Mouse (Mus musculus) neural tube, embryonic 13.5 days (tissue): ENCODE results near the gene Defb23. TPM values are rescaled to one million over a fixed set of nuclear protein-coding genes. Genes with fewer than 3 reads are reported as not detected.

Experiments
- ATAC-seq: fragments of 200-750 bp; cut with Nextera tagmentation; 2 replicates; pipeline ENCODE4 v1.8.0; 2017; ENCODE audit warnings: low read depth, mild to moderate bottlenecking, moderate TSS enrichment, moderate library complexity
- H3K27ac ChIP-seq: fragments of 300-500 bp; sonication (generic); replicated peaks from 2 replicates; pipeline ENCODE4 v1.5.1; 2015; ENCODE audit warnings: moderate library complexity, mild to moderate bottlenecking, inconsistent platforms
- H3K27me3 ChIP-seq: fragments of 300-500 bp; sonication (generic); 2 replicates; pipeline ENCODE4 v1.6.1; 2015; ENCODE audit warnings: mild to moderate bottlenecking, inconsistent platforms
- H3K36me3 ChIP-seq: fragments of 300-500 bp; sonication (generic); 2 replicates; pipeline ENCODE4 v1.6.1; 2015; ENCODE audit warnings: mild to moderate bottlenecking, inconsistent platforms
- H3K4me1 ChIP-seq: fragments of 300-500 bp; sonication (generic); replicated peaks from 2 replicates; pipeline ENCODE4 v1.6.1; 2015; ENCODE audit warnings: inconsistent platforms
- H3K4me2 ChIP-seq: fragments of 300-500 bp; sonication (generic); 2 replicates; pipeline ENCODE4 v1.6.1; 2015; ENCODE audit warnings: inconsistent platforms, mild to moderate bottlenecking, moderate library complexity
- H3K4me3 ChIP-seq: fragments of 300-500 bp; sonication (generic); 2 replicates; pipeline ENCODE4 v1.5.1; 2015; ENCODE audit warnings: mild to moderate bottlenecking, inconsistent platforms
- H3K9ac ChIP-seq: fragments of 300-500 bp; sonication (generic); 2 replicates; pipeline ENCODE4 v1.6.1; 2015; ENCODE audit warnings: moderate library complexity, mild to moderate bottlenecking, inconsistent platforms
- H3K9me3 ChIP-seq: fragments of 300-500 bp; sonication (generic); 2 replicates; pipeline ENCODE4 v1.6.1; 2016; ENCODE audit warnings: inconsistent platforms
- WGBS: fragments of 180-500 bp; shearing (Covaris S2); methylation state at CpG from one replicate; pipeline ENCODE4 v1.1.7; 2015; 5-methylcytosine and 5-hydroxymethylcytosine counted together
- polyA plus RNA-seq: library from polyadenylated mRNA; unstranded; fragments of >200 nt; fragmentation: Nextera tagmentation; extraction: Ambion mirVana; gene quantifications from 2 replicates; pipeline ENCODE4 v1.2.1, GENCODE M21; 2015

The Defb23 gene
- polyA plus RNA-seq, 1 experiment from 2014 or later = not detected

DNA sequence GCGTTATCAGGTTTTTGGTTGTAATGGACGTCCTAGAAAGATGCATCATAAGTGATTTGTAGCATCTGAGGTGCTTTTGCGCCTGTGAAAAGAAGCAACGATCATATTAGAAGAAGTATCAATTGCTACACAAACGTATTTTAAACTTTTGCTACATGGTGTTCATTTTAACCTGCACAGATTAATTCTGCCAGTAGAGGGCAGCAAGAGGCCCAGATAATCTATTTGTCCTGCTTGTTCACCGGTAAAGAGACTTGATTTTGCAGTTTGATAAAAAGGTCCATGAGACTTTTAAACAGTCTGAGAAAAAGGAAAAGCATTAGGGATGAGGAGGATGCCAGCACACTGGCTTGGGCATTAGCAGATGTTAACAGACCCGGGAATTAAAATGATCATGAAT, 6.6 kb upstream of the Defb23 start:
- no peak for ATAC-seq
- Histone ChIP-seq H3K4me3 (no peak overlapping the region), H3K4me2 (no peak overlapping the region), H3K4me1 (no peaks in the 10 kb centered on the region), H3K36me3 (no peaks in the 10 kb centered on the region), H3K9me3 (no peaks in the 10 kb centered on the region), H3K27me3 (no peaks in the 10 kb centered on the region), H3K27ac (no peak overlapping the region), H3K9ac (no peak overlapping the region)
- 37% methylated on average over 7 of the region's 7 CpGs for WGBS

DNA sequence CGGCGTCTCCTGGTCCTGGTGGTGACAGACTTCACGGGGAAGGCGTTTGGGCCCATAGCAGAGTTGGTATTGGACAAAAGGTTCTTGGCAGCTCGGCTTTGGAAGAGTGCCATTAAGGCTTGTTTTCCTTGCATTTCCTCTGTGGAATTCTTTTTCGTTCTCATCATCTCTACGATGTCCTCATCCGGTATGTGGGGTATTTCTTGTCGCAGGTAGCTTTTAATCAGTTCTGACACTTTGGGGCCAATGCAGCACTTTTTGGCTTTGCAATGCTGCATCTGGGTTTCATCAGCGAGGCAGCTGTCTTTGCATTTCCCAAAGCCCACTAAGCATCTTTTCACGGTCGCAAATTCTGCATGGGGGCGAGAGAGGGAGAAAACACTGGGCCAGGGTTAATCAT, 5.2 kb downstream of the Defb23 start:
- Histone ChIP-seq H3K27ac (no peak overlapping the region), H3K27me3 (no peaks in the 10 kb centered on the region), H3K36me3 (no peaks in the 10 kb centered on the region), H3K4me3 (no peak overlapping the region), H3K4me2 (no peak overlapping the region), H3K9ac (no peak overlapping the region), H3K9me3 (no peaks in the 10 kb centered on the region), H3K4me1 (no peaks in the 10 kb centered on the region)
- whole genome bisulfite sequencing = 57% methylated on average over 13 of the region's 13 CpGs
- no peak for ATAC-seq

DNA sequence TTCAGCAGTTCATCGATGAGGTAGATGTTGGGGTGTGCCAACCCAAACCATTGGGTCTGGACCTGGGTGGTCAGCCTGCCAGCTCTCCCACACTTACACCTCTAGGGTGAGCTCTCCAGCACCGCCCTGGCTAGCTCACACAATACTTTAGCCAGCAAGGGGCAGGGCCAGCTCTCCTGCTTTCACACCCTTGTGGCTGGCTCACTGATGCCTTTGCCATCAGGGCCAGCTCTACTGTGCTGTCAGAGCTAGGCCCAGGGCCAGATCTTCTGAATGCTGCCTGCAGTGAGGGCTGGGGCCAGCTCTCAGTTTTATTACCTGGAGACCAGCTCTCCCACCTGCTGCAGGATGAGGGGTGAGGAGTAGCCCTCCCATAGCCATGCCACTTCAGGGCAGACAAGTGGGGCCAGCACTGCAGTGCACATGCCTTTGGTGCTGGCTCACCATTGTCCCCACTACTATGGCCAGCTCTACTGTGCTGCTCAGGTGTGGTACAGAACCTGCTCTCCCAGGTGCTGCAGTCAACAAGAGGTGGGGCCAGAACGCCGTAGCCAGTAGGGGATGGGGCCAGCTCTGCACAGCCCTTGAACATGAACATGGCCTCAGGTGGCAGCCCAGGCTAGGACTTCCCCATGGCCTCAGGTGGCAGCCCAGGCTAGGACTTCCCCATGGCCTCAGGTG, 12.2 kb downstream of the Defb23 start:
- Histone ChIP-seq H3K9me3 (no peaks in the 10 kb centered on the region), H3K27ac (no peak overlapping the region), H3K4me2 (no peak overlapping the region), H3K4me3 (no peak overlapping the region), H3K4me1 (no peaks in the 10 kb centered on the region), H3K27me3 (no peaks in the 10 kb centered on the region), H3K9ac (no peak overlapping the region), H3K36me3 (no peaks in the 10 kb centered on the region)
- WGBS = 76% methylated on average over 4 of the region's 4 CpGs
- no peak for ATAC-seq

DNA sequence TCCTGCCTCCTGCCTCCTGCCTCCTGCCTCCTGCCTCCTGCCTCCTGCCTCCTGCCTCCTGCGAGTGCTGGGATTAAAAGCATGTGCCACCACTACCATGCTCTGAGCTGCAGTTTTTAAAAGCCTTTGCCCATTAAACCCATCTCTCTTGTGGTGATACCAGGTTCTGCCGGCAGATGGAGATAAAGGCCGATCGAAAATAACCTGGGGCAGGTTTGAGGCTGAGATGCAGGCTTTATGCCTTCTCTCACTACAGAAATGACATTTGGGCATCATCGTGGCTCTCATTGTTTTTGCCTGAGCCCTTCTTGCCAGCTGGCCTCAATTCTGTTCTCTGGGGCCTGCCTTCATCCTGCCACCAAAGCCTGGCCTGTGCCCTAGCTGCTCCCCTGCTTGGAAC, 14.2 kb downstream of the Defb23 start:
- Histone ChIP-seq H3K4me3 (no peak overlapping the region), H3K27me3 (no peaks in the 10 kb centered on the region), H3K27ac (no peak overlapping the region), H3K9ac (peak overlapping the region; percentile 31; the same call in 1 of the 2 replicates), H3K4me2 (no peak overlapping the region), H3K4me1 (no peaks in the 10 kb centered on the region), H3K9me3 (no peaks in the 10 kb centered on the region), H3K36me3 (no peaks in the 10 kb centered on the region)
- no peak for ATAC-seq
- WGBS = 6% methylated on average over 5 of the region's 5 CpGs

- Histone ChIP-seq H3K27ac (no peak overlapping the region), H3K9me3 (no peaks in the 10 kb centered on the region), H3K4me1 (0 out of 2 replicates have a peak, but pooled peaks cover 3% of the 10 kb centered on the region), H3K9ac (no peak overlapping the region), H3K4me2 (no peak overlapping the region), H3K36me3 (no peaks in the 10 kb centered on the region), H3K4me3 (no peak overlapping the region), H3K27me3 (no peaks in the 10 kb centered on the region)
- 65% methylated on average over 5 of the region's 5 CpGs for WGBS
- no peak for ATAC-seq
These were observed 17.0 kb downstream of the Defb23 start for GRCm38 (mm10) chr2:152447461-152447860.

GRCm38 (mm10) chr2:152446642-152447041, 17.8 kb downstream of the Defb23 start:
- Histone ChIP-seq H3K36me3 (no peaks in the 10 kb centered on the region), H3K27ac (no peak overlapping the region), H3K9ac (no peak overlapping the region), H3K27me3 (no peaks in the 10 kb centered on the region), H3K4me1 (0 out of 2 replicates have a peak, but pooled peaks cover 3% of the 10 kb centered on the region), H3K4me3 (no peak overlapping the region), H3K9me3 (no peaks in the 10 kb centered on the region), H3K4me2 (no peak overlapping the region)
- WGBS = 68% methylated on average over 2 of the region's 2 CpGs
- no peak for ATAC-seq

DNA sequence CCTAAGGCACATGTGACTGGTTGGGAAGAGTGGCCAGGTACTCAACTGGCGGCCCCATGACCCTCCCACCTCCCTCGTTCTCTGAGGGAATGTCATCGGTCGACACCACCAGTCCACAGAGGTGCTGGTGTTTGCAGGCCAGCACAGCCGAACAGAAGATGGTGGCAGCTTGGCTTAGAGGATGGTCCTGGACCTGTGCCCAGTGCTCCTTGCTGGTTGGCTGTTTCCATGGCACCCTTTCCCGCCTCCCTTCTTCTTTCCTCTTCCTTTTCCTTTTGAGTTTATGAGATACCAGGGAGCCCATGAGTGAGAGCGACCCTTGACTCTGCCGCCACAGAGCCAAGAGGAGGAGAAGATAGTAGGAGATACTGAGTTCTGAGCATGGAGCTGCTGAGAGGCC, 21.1 kb downstream of the Defb23 start:
- Histone ChIP-seq H3K9ac (no peak overlapping the region), H3K27me3 (no peaks in the 10 kb centered on the region), H3K4me2 (no peak overlapping the region), H3K9me3 (no peaks in the 10 kb centered on the region), H3K36me3 (no peaks in the 10 kb centered on the region), H3K4me1 (0 out of 2 replicates have a peak, but pooled peaks cover 3% of the 10 kb centered on the region), H3K4me3 (no peak overlapping the region), H3K27ac (no peak overlapping the region)
- ATAC-seq = no peak
- 84% methylated on average over 8 of the region's 8 CpGs for WGBS

DNA sequence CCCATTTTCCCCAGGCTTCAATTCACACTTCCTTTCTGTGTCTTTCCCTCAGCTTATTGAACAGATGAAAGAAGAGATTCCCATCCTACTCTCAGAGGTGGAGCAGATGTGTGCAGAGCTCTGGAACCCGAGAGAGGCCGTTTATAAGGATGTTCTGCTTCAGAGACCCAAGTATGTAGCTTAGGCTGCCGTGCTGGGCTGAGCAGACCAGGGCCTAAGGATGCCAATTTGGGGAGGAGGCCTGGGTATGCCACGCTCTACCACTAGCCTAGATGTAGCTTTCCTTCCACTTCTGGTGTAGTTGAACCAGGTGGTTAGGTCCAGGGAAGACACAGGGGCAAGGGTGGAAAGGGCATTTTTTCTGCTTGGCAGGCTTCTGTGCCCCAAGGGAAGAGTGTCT, 22.1 kb downstream of the Defb23 start:
- H3K4me2 ChIP-seq = no peak overlapping the region
- 66% methylated on average over 4 of the region's 4 CpGs for WGBS
- no peak overlapping the region for H3K9ac ChIP-seq
- ATAC-seq = no peak
- H3K27me3 ChIP-seq = no peaks in the 10 kb centered on the region
- 0 out of 2 replicates have a peak, but pooled peaks cover 3% of the 10 kb centered on the region for H3K4me1 ChIP-seq
- H3K27ac ChIP-seq = no peak overlapping the region
- H3K4me3 ChIP-seq = no peak overlapping the region
- H3K36me3 ChIP-seq = no peaks in the 10 kb centered on the region
- H3K9me3 ChIP-seq = no peaks in the 10 kb centered on the region

- H3K27me3 ChIP-seq = no peaks in the 10 kb centered on the region
- 0 out of 2 replicates have a peak, but pooled peaks cover 9% of the 10 kb centered on the region for H3K4me1 ChIP-seq
- ATAC-seq = no peak
- H3K4me3 ChIP-seq = no peak overlapping the region
- no peak overlapping the region for H3K4me2 ChIP-seq
- no peaks in the 10 kb centered on the region for H3K36me3 ChIP-seq
- no peaks in the 10 kb centered on the region for H3K9me3 ChIP-seq
- 87% methylated on average over 2 of the region's 2 CpGs for WGBS
- H3K9ac ChIP-seq = no peak overlapping the region
- H3K27ac ChIP-seq = no peak overlapping the region
These were observed 24.6 kb downstream of the Defb23 start for GRCm38 (mm10) chr2:152439833-152440232.

DNA sequence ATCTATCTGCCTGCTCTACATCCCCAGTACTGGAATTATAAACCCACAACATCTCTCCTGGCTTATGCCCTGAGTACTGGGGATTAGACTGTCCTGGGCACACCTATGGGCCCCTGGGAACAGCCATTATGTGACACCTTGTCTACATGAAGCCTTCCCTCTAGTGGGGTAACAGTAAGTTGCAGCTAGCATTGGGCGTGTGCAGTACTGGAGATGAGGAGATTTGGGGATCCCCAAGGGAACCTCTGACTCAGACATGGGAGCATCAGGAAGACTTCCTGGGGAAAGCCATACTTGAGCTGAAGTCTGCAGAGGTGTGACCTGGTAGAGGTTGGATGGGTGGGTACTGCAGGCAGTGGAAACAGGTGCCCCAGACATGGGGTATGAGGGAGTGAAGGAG, 25.5 kb downstream of the Defb23 start:
- H3K9ac ChIP-seq = no peak overlapping the region
- no peaks in the 10 kb centered on the region for H3K9me3 ChIP-seq
- 0 out of 2 replicates have a peak, but pooled peaks cover 9% of the 10 kb centered on the region for H3K4me1 ChIP-seq
- H3K27me3 ChIP-seq = no peaks in the 10 kb centered on the region
- no peak overlapping the region for H3K27ac ChIP-seq
- no peak overlapping the region for H3K4me2 ChIP-seq
- no peaks in the 10 kb centered on the region for H3K36me3 ChIP-seq
- H3K4me3 ChIP-seq = no peak overlapping the region
- 72% methylated on average over 1 of the region's 1 CpGs for WGBS
- ATAC-seq = no peak

DNA sequence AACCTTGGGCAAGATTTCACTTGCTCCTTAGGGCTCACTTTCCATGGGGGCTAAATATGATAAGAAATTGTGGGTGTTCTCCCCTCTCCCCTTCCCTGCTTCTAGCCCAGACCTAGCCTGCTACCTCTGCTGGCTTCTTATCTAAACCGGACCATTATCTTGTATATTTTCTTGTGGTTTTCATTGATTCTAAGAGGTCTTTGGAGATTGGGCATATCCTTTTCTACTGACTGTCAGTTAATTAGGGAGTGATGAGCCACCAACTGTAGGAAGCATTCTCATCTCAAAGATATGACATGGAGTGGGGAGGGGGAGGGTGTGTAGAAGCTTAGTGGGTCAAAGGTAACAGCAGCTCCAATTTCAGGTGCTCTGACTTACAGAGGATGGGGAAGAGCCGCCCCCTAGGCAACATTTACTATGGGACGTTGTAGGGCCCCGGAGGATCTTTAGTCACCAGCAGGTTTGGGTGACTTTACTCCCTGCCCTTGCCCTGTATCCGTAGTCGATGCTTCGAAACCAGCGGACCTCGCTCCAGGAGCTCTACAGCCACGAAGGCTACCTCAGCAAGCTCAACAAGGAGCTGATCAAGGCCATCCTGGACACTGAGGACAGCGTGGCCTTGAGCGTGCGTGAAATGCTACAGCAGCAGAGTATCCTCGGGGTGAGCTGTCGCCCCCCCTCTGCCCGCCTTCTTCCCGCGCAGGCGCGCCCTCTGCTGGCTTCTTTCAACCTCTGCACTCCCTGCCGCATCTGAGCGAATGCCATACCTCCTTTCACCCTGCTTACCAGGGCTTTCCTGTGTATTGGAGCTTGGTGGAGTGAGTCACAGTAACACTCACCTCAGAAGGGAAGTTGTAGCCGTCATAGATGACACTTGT, 27.2 kb downstream of the Defb23 start:
- H3K27me3 ChIP-seq = no peaks in the 10 kb centered on the region
- peak; percentile 82 for ATAC-seq
- H3K9me3 ChIP-seq = no peaks in the 10 kb centered on the region
- H3K4me2 ChIP-seq = peak overlapping the region; percentile 57
- WGBS = 2% methylated on average over 23 of the region's 23 CpGs
- H3K27ac ChIP-seq = 0 out of 2 replicates have a peak overlapping the region, but pooled peaks have one; percentile 20
- 0 out of 2 replicates have a peak, but pooled peaks cover 6% of the 10 kb centered on the region for H3K4me1 ChIP-seq
- peak overlapping the region; percentile 29 for H3K4me3 ChIP-seq
- peak overlapping the region; percentile 69 for H3K9ac ChIP-seq
- no peaks in the 10 kb centered on the region for H3K36me3 ChIP-seq

DNA sequence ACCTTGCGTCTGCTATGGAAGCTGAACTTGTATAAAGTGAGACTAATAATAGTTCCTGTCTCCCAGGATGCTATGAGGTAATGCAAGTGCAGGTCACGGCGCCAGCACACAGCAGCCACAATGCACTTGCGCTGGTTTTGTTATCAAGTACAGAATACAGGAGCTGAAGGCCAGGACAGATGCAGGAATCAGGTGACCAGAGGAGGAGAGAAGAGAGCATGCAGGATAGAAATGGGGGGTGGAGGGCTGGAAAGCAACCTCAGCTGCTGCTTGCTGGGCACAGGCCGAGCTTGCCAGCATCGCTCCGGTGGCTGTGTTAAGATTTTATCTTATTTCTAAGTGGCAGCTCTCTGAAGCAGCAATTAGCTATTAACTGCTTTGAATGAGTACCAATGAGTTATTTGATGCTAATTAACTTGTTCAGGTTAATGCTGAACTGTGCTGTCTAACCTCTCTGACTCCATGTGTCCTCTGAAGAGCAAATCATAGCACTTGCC, 28.0 kb downstream of the Defb23 start:
- Histone ChIP-seq H3K4me2 (no peak overlapping the region), H3K9ac (no peak overlapping the region), H3K4me1 (0 out of 2 replicates have a peak, but pooled peaks cover 6% of the 10 kb centered on the region), H3K27me3 (no peaks in the 10 kb centered on the region), H3K4me3 (no peak overlapping the region), H3K36me3 (no peaks in the 10 kb centered on the region), H3K9me3 (no peaks in the 10 kb centered on the region), H3K27ac (peak overlapping the region; percentile 20)
- WGBS = 69% methylated on average over 7 of the region's 7 CpGs
- no peak for ATAC-seq
